Comparison of ENCODE assay signal across 8 mouse cellular contexts in the genomic region with DNA sequence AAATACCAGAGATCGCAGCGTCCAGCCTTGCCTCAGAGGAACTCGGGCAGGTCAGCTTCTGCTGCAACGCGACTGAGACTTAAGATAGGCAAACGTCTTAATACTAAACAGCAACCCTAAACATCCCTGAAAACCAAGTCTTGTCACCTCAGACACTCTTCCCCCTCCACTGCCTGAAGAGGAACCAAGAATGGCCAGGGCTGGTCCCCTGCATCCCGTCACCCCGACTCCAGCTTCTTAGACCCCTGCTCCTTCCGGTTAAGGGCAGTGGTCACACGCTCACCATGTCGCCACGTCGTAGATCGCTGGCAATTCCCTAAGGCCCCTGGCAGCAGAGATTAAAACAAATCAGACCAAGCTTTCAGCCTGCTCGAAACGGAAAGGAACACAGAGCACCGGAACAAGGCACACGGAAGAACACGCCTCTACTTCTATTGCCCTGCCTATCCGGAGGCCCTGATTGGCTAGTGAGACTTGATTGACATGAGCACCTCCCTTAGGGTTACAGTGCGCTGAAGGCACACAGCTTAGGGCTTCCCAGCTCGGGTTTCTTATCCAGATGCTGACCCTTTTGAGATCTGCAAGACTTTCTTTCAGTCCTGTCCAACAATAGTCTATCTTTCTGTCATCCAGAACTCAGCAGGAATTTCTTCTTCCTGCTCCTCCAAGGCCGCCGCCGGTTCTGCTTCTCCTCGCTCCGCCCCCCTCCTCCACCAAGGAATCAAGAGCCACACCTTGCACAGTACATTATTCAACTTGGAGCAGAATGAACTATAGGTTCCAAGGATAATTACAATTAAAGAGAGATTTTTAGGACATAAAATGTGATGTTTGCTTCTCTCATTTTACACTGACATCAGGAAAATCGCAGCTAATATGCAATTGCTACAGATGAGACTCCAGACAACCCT. TPM values are rescaled to one million over a fixed set of nuclear protein-coding genes. Genes with fewer than 3 reads are reported as not detected.
DNase-seq lines count a peak whose midpoint lies in the region; ATAC-seq and TF ChIP-seq lines count a peak whose summit lies in the region.
"Not testable (repeated sequence)": the region's sequence is repeated elsewhere in the genome, so short reads cannot be mapped to it uniquely, and the experiment has no call there.

A gene (minus strand): TSS at position 409 of the 911 bp plus-strand sequence.

- in situ Hi-C loops in Patski (cut with MboI; ENCODE audit: low pct_unique_long_range_greater_than_20kb): loop anchor here (10.0 kb wide), 1 partner anchor 388 kb away; a partner anchor contains a TSS

- H3K27me3 ChIP-seq in Patski; hindbrain, embryonic 13.5 days: not testable (repeated sequence)

- 5% methylated on average over 28 of the region's 28 CpGs for WGBS in hindbrain, embryonic 13.5 days

- TF ChIP-seq CTCF in Patski (IDR thresholded peaks at IDR 0.05): not testable (repeated sequence)

- not testable (repeated sequence) for H3K4me1 ChIP-seq in hindbrain, embryonic 13.5 days (replicated peaks)

- DNase-seq in Patski (ENCODE audit: low read depth, low spot score): peak; percentile 46
- DNase-seq in cerebellum, postnatal 14 days: peak; percentile 90
- peak; percentile 83 to 87 for DNase-seq in frontal cortex, postnatal 14 days (ENCODE audit: low spot score in 2 of 2)
- peak; percentile 62 to 78 for DNase-seq in layer of hippocampus, postnatal 25 days (ENCODE audit: extremely low spot score in 1 of 2, low spot score in 1 of 2)
- DNase-seq in lung, postnatal 25 days (ENCODE audit: low spot score): peak; percentile 94
- DNase-seq in retina, embryonic 14.5 days (ENCODE audit: low spot score): peak; percentile 93
- DNase-seq in thymus, postnatal 4 days: peak; percentile 87

- ATAC-seq in Patski: peak; percentile 100
- peak; percentile 100 for ATAC-seq in hindbrain, embryonic 13.5 days (ENCODE audit: low FRiP score)

- H3K36me3 ChIP-seq in hindbrain, embryonic 13.5 days: peaks cover 15% of the 10 kb centered on the region

- peaks cover 14% of the 10 kb centered on the region for H3K9me3 ChIP-seq in hindbrain, embryonic 13.5 days

- CTCF ChIA-PET in Patski (lab: Charles Lee): not testable (repeated sequence)

- H3K9ac ChIP-seq in hindbrain, embryonic 13.5 days: peak within 1 kb of the TSS; percentile 74

- POLR2A ChIA-PET in Patski (lab: Charles Lee): not testable (repeated sequence)

- H3K4me3 ChIP-seq in hindbrain, embryonic 13.5 days: peak within 1 kb of the TSS; percentile 58

- peak within 1 kb of the TSS; percentile 87 for H3K27ac ChIP-seq in hindbrain, embryonic 13.5 days

- peak within 1 kb of the TSS; percentile 45 for H3K4me2 ChIP-seq in hindbrain, embryonic 13.5 days

RNA-seq across cellular contexts. Expression of the gene that starts here (rescaled TPM):
- 9.1 TPM for polyA plus RNA-seq in Patski (2021)
- polyA plus RNA-seq in hindbrain, embryonic 13.5 days (2015; fragmentation: Nextera tagmentation; extraction: Ambion mirVana): 16.9 and 17.8 TPM in 2 replicates
- total RNA-seq in layer of hippocampus, postnatal 25 days (2021): 10 to 100 TPM; 12.1 to 13.8 TPM

Comparison
In these comparisons a context has a peak if more than half of its experiments do, and no peak if none do; other contexts are left out.
1. Peak in every context shown above with its lines: DNase-seq, ATAC-seq, H3K4me3 ChIP-seq and H3K27ac ChIP-seq.